Mouse (Mus musculus) kidney, adult 11 months (tissue): ENCODE measurements around the gene Lpcat2.

Experiments used
- DNase-seq: peaks from one replicate; pipeline ENCODE4 v3.0.0; 2022

The Lpcat2 gene

GRCm38 (mm10) chr8:92855171-92855894, at the start of gene Lpcat2:
Gene Lpcat2, plus strand, starts transcription at chr8:92855339.
- peak; percentile 34 for DNase-seq

GRCm38 (mm10) chr8:92812773-92813172, 42.4 kb upstream of the Lpcat2 start:
- DNase-seq, result no peak

- no peak for DNase-seq
These were observed 39.5 kb upstream of the Lpcat2 start for GRCm38 (mm10) chr8:92815661-92816060.

- peak; percentile 75 for DNase-seq
These were observed 37.0 kb upstream of the Lpcat2 start for GRCm38 (mm10) chr8:92817928-92818818.

GRCm38 (mm10) chr8:92821151-92821550, 34.0 kb upstream of the Lpcat2 start:
- no peak for DNase-seq

GRCm38 (mm10) chr8:92822386-92822785, 32.8 kb upstream of the Lpcat2 start:
- no peak for DNase-seq

GRCm38 (mm10) chr8:92825991-92826390, 29.1 kb upstream of the Lpcat2 start:
- no peak for DNase-seq

- DNase-seq, result no peak
These were observed 27.7 kb upstream of the Lpcat2 start, which contains the start of gene Mmp2 for GRCm38 (mm10) chr8:92827243-92828034. Gene Mmp2, plus strand, starts transcription at chr8:92827291.

GRCm38 (mm10) chr8:92828251-92828743, 26.8 kb upstream of the Lpcat2 start:
- no peak for DNase-seq

- DNase-seq, result no peak
These were observed 20.9 kb upstream of the Lpcat2 start for GRCm38 (mm10) chr8:92834065-92834731.

GRCm38 (mm10) chr8:92834786-92835500, 20.2 kb upstream of the Lpcat2 start:
- no peak for DNase-seq

- no peak for DNase-seq
These were observed 19.2 kb upstream of the Lpcat2 start for GRCm38 (mm10) chr8:92835901-92836300.

- DNase-seq, result no peak
These were observed 16.5 kb upstream of the Lpcat2 start for GRCm38 (mm10) chr8:92838616-92839015.

- no peak for DNase-seq
These were observed 16.0 kb upstream of the Lpcat2 start for GRCm38 (mm10) chr8:92839161-92839560.

GRCm38 (mm10) chr8:92839876-92840275, 15.3 kb upstream of the Lpcat2 start:
- no peak for DNase-seq

GRCm38 (mm10) chr8:92846684-92847083, 8.5 kb upstream of the Lpcat2 start:
- no peak for DNase-seq

- DNase-seq, result peak; percentile 12
These were observed 7.8 kb upstream of the Lpcat2 start for GRCm38 (mm10) chr8:92847299-92847698.

- no peak for DNase-seq
These were observed 5.9 kb upstream of the Lpcat2 start for GRCm38 (mm10) chr8:92849261-92849660.

- DNase-seq, result peak; percentile 77
These were observed 4.9 kb upstream of the Lpcat2 start for GRCm38 (mm10) chr8:92850239-92850638.

- no peak for DNase-seq
These were observed 3.8 kb upstream of the Lpcat2 start for GRCm38 (mm10) chr8:92851381-92851780.

- no peak for DNase-seq
These were observed 1.8 kb upstream of the Lpcat2 start for GRCm38 (mm10) chr8:92853188-92853983.
